Mouse (Mus musculus) kidney, adult 2 months (tissue): Measurements from ENCODE around the gene Polr1a.

Source experiments
- CTCF ChIP-seq: fragments of 200-500 bp; conservative IDR thresholded peaks from 2 replicates; pipeline ENCODE4 v1.5.1; 2011; ENCODE audit warnings: low read depth, mild to moderate bottlenecking, control low read depth, low read length, moderate library complexity, mixed read lengths; ENCODE audit not compliant: insufficient read depth, insufficient read length
- POLR2A ChIP-seq: fragments of 200-500 bp; IDR thresholded peaks from one replicate; pipeline ENCODE4 v1.6.1; 2011; ENCODE audit warnings: low read depth, low read length, control low read depth

DNA sequence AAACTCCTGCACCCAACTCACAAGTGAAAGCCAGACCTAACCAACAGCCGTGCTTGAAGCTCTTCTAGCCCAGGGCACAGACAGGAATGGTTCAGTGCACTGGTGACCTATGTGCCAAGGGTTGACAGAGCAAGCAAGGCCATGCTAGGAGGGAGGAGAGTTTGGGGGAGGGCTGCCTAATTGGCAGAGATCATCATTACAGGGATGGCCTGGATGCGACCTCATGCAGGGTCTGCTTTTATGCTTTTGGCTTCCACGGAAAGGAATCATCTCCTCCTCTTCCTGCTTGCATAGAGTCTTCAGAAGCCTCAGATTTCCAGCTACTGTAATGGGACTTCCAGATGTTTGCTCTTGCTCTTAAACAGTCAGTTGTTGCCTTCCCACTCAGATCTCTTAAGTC lies 40.9 kb downstream of the Polr1a start:
- TF ChIP-seq CTCF = no peak
- TF ChIP-seq POLR2A = no peak
